Mouse (Mus musculus) left cerebral cortex, postnatal 36 days (tissue): Measurements from ENCODE around the gene Rfk. TPM values are rescaled to one million over a fixed set of nuclear protein-coding genes. Genes with fewer than 3 reads are reported as not detected.
A peak's percentile ranks its signal among the peaks of the same experiment; 100 is the strongest.

Experiments
- DNase-seq, 2 experiments: peaks; one replicate each; pipeline ENCODE4 v3.0.0; 2021 to 2022; ENCODE audit warnings: low spot score in 2 of 2, mixed read lengths in 1 of 2
- intact Hi-C: fragments of 180-260 bp; cut with DNase I; formaldehyde crosslinking; loops from one replicate; pipeline ENCODE4 v1.15.1; 2025
- total RNA-seq, 2 experiments: library from RNA; stranded (reverse); gene quantifications; 2 replicates each; pipeline ENCODE4 v1.2.3; 2021

Rfk gene
- total RNA-seq, 2 experiments from 2014 or later = 57.0 to 64.5 TPM

DNA sequence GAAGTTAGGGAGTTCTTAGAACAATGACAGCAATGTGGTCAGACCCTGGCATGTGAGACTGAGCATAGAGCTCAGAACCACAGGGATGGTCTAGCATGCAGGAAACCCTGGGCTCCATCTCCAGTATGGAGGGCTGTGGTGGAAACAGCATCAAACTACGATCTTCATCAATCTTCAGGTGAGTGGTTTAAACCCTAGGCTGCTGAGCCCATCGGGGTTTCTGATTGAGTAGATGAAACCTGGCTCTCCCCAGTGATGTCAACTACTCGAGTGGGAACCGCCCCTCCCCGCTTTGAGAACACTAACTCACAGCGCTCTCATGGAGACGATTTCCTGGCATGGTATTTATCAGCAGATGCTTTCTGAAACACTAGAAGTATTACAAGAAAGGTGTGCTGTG is 13.3 kb upstream of the Rfk start:
- intact Hi-C loops = no loop called here
- DNase-seq = no peak

DNA sequence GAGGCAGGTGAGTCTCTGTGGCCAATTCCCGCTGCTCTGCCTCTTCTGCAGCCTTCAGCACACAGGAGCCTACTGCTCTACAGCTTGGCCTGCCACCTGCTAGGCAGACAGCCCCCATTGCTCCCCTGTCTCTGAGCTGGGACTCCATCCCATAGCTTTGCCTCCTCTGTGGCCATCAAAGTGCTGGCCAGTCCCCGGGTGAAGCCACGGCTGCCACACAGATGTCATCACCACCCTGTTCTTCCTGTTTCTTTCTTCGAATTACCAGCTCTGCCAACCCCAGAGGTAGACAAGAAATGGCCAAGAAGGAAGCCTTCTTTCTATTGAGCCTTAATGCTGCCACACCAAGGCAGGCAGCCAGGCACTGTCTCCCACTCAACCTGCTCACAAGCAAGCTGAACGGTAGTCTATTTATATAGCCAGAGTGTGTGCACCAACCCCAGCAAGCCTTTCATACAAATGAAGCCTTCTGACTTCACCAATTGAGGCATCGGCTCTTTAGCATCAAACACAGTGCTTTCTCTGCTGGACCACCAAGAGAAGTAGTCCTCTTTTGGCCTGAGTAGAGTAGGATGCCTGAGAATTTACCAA is 10.9 kb upstream of the Rfk start:
- intact Hi-C loops = no loop called here
- DNase-seq = peak; percentile 10 to 12

DNA sequence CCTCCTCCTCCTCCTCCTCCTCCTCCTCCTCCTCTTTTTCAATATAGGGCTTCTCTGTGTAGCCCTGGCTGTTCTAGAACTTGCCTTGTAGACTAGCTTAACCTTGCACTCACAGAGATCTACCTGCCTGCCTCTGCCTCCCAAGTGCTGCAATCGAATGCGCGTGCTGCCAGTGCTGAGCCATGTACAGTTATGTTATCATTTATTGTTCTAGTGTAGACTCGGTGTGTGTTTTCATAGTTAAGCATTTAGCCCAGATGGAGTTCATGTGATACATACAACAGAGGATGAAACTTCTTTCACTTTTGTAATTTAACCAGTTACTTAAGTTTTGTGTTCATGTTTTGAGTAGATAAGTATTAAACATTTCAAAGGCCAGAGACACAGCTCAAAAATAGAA is 8.8 kb upstream of the Rfk start:
- DNase-seq = no peak
- intact Hi-C loops = no loop called here

DNA sequence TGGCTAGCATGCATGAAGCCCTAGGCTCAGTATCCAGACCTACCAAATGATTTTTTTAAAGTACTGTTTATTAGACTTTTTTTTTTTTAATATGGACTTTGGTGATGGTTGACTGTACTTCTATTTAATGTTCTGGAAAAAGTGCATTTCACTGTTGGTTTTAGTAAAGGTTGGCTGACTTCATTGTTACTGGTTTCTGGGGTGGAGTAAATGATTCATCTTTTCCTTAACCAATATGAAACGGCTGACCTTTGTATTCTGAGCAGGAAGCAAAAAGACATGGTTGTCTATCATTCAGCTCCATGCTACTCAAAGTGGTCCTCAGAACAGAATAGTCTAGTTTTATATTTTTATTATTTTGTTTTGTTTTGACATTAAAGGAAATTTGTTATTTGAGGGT is 8.4 kb upstream of the Rfk start:
- intact Hi-C loops = no loop called here
- no peak for DNase-seq

DNA sequence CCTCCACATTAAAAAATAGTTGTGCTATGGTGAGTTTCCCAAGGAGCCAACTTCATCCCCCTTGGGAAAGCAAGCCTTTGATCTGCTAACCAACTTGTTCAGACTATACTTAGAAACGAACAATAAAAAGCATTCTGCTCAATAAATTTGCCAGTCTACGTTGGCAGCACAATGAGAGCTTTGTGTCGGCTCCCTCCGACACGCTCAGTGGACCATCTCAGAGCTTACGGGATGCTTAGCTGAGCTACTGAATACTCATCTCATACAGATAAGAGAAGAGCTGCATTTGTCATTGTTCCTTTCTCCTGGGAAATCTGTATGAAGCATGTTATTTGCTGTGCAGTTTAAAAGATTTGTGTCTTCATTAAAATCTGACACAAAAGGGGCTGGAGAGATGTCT is 7.4 kb upstream of the Rfk start:
- intact Hi-C loops = no loop called here
- DNase-seq = no peak

DNA sequence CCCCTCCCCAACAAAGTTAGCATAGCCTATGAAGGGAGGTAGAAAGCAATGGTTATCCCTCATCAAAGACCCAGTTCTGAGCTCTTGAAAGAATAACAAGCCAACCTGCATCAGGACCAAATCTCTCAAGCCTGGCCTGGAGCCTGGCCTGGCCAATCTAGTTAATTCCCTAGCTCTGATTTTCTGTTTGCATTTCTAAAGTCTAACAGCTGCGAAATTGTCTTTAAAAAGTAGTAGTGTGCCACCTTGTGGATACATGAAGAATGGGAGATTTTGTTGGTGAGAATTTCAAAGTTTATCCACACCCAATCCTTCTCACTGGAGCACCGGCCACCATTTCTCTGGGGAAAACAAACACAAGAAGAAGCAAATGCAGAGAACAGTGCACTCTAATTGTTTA is 5.4 kb upstream of the Rfk start:
- no peak for DNase-seq
- intact Hi-C loops = loop anchor here (1.0 kb wide), 1 partner anchor 264 kb away; no protein-coding TSS in a partner anchor

DNA sequence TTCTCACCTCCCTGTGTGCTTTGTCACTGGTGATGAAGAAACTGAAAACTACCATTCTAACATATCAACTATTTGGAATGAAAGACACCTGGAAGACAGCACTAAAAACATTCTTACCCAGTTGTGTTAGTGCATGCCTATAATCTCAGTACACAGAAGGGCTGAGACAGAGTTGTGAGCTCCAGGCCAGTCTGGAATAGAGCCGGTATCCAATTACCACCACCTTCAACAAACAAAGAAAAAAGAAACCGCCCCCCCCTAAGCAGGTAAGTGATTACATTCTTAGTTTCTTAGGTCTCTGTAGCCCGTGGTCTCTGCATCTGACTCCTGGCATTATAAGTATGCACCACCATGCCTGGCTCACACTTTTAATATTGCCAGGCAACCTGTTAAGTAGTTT is 977 bp upstream of the Rfk start:
- DNase-seq = no peak
- intact Hi-C loops = no loop called here

DNA sequence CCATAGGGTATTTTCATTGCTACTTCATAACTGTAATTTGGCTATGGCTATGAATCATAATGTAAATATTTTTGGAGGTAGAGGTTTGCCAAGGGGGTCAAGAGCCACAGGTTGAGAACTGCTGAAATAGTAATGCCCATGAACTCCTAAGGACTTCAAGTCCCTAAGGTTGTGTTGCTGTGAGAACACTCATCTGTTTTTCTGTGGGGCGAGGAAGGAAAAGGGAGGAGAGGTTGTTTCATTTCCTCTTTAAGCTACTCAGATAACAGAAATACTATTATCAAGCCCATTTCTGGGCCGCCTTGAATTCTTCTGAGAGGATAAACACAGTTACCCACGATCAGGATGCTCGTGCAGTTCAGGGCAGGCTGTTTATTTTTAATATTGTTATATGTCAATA is 3.0 kb downstream of the Rfk start:
- intact Hi-C loops = no loop called here
- no peak for DNase-seq

DNA sequence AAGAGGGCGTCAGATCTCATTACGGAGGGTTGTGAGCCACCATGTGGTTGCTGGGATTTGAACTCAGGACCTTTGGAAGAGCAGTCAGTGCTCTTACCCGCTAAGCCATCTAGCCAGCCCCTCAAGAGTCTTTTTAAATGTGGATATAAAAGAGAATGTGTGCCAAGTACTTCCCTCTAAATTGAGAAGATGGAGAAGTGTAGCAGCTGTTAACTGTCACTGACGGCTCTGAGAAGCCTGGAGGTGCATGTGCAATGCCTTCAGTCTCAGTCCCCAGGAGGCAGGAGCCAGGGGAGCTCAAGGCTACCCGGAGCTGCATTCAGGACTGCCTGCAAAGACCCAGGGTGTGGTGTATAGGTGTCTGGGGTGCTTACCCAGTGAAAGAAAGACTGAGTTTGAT is 4.1 kb downstream of the Rfk start:
- DNase-seq = no peak
- intact Hi-C loops = no loop called here

DNA sequence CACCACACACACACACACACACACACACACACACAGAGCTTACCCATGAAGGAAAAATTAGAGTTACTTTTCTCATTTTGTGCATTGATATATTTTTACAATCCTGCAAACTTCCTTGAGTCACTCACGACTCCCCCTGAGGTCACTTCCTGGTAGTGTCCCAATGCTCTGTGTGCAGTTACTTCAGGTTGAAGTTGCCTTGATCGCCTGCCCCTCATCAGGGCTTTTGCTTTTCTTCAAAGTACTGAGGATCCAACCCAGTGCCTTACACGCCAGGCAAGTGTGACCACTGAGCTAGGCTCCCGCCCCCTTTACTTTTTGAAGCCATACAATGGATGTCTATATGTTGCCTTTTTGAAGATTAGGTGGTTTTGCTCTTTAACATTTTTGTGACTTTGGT is 6.1 kb downstream of the Rfk start:
- intact Hi-C loops = no loop called here
- DNase-seq = no peak

DNA sequence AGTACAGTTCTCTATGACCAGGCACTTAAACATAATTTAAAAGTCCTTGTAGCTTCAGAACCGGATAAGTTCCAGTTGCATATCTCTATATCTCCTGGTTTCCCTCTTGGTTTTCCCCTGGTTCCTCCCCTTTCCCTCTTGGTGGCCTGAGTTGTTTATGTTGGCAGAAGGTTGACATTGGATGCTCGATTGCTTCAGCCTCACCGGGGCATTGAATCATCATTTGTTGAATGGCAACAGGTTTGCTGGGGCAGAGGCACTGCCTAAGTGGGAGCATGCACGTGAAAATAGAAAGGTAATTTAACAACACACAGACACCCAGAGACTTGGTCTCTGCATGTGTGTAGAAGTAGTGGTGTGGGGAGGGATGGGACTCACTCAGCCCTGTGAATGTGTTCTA is 6.7 kb downstream of the Rfk start:
- intact Hi-C loops = no loop called here
- DNase-seq = no peak

DNA sequence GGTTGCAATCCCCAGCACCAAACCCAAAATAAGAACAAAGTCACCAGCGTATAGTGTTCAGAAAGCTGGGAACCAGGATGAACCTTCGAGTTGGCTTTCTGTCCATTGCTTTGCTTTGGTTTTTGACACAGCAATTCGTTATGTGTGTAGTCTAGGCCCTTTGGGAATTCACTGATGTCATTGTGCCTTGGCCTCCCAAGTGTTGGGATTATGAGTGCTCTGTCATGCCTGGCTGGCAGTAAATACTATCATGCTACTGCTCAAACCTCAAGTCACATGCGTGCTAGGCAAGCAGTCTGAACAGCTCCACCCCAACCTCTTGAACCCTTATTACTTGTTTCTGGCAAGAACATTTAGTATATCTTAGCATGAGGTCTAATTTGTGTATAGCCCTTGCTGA is 9.3 kb downstream of the Rfk start:
- no peak for DNase-seq
- intact Hi-C loops = no loop called here

DNA sequence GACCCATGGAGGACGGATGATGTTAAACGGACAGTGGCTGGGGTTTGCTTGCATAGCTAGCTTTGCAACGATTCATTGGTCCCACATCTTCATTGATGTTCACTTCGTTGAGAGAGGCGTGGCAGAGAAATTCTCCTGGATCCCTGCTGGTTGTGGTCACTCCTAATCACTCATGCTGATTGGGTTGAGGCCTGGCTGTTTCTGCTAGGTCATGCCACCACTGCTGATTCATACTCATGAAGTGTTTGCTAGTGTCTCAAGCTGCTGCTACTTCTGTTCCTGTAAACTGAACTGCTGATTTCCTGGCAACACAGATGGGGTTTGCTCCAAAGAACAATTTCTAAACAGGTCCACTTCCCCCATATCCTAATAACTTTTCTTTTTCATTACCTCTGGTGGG is 13.0 kb downstream of the Rfk start:
- intact Hi-C loops = no loop called here

DNA sequence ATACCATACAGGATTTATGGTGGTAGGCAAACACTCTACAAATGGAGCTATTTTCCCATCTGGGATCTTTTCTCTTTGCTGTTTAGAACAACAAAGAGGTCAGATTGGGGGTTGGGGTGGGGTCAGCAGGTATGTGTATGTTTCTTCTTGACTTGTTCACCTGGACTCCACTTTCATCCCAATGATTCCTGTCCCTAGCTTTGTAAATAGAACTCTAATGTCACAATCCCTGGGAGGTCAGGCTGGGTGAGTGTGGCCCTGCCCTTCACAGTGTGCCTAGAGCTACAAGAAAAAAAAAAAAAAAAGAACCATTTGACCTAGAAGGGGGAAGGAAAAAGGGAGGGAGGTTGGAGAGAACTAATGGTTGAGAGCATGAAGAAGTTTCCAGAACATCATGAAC is 14.7 kb downstream of the Rfk start:
- intact Hi-C loops = no loop called here
- no peak for DNase-seq

More for the DNA sequence above, 13.0 kb downstream of the Rfk start:
- DNase-seq = no peak

DNA sequence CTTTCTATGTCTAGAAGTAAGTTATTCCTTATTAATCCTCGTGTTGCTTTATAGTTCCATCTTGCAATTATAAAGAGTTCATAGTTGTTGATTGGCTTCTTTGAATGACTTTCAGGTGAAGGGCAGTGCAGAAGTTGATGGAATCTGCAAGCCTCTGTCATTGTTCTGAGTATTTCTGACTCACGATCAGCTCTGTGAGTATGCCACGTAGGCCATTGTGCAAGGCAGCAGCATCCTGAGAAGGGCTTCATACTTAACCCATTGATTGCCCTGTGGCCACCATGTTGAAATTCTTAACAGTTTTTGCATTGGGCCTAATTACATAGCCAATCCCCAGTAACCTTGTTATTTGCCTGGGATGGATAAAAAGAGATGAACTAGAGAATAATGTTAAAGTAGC is 15.5 kb downstream of the Rfk start:
- intact Hi-C loops = no loop called here
- DNase-seq = no peak

DNA sequence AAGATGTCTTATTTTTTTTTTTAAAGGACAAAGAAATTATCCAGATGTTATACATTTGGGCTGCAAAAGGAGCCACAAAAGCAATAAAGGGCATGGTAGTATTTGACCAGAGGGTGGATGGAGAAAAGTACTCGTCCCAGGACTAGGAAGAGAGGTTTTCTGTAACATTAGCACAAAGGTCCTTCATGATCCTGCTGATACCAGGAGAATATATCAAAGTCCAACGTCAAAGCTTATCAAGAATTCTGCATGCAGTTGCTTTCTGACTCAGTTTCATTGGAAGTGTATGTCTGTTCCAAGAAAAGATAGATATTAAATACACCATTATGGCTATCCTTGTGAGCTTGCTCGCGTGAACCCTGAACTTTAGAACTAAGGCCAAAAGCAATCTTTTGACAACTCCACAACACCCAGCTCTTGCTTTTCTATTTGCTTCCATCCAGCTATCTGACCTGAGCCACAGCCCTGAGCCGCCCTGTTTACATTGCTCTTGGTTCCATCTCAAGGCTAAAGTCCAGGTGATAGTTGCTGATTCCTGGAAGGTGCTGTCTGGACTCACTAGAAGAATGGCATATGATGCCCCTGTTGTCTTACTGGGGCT is 16.7 kb downstream of the Rfk start:
- intact Hi-C loops = no loop called here
- DNase-seq = no peak

DNA sequence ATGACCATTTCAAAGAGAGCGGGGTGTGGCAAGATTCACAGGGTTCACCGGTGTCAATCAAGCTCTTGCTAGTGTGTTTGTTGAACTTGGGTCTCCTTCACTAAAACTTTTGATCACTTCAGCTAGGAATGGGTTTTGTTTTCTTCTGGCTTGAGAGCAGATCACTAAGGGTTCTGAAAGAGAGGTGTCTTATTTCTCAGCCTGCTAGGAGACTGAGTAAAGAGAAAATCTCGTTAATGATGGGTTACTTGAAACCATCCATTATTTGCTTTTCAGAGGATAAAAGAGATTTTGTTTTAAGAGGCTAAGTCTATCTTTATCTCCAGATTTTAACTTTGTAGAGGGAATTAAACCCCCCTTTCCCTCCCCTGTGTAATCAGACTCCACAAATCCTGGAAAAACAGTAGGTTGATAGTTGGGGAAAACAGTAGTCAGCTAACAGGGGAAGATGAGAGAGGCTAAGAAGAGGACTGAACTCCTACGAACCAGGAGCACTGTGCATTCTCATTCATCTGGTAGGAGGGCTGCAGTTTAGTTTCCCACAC is 19.1 kb downstream of the Rfk start:
- intact Hi-C loops = no loop called here
- no peak for DNase-seq

DNA sequence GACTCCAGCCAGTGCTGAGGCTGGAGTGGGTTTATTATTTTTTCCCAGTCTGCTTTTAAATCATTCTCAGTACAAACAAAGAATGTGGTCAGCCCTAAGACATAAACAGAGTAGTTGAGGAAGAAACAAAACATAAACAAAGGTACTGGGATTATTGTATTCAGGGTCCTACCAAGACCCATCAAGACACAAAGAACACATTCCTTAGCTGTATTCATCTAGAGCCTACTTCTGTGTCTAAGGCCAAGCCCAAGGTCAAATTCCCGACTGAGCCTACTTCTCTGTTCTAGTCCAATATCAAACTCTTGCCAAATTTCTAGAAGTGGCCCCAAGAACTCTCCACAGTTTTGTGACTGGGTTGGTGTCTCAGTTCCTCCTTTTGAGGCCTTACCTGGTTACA is 24.0 kb downstream of the Rfk start:
- intact Hi-C loops = no loop called here
- DNase-seq = no peak

DNA sequence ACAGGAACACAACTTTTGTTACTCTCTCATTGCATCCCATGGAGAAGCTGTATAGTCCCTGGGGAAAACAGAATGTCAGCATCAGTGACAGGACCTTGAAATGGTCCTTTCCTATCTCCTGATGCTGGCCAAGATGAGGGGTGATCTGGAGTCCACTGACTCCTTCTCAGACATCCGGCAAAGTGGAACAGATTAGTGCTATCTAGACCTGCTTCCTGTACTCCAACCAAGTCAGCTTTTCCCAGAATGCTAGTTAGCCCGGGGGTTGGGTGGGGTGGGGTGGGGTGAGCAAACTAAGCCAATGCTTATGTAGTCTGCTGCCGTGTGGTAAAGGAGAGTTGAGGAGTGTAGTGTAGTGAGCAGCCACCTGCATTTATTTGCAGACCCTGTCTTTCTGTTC is 29.5 kb downstream of the Rfk start:
- no peak for DNase-seq
- intact Hi-C loops = no loop called here

DNA sequence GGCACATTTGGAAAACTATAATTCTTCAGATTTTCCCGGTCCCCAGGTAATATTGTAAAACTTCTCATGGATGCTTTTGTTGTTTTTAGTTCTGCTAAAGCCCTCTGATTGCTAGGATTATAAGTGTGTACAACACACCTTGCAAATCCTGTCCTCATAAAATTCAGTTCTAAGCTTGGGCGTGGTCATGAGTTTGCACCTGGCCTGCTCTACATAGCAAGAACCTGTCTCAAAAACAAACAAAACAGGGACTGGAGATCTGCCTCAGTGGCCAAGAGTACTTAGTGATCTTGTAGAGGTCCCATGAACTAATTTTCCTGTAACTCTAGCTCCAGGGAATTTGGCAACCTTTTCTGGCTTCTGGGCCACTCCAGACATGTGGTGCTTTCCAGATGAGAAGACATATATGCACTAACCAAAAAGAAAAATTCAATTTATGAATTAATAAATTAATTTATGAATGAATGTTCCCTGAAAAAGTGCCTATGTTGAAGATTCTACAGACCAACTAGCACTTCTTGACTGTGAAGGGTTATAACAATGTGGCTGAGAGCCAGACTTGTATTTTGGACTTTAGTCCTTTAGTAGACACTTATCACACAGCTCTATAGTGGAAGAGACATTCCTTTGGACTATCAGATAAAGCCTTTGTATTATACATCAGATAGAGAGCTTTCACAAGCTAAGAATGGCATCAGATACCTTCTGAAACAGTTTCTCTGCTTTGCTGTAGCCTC is 34.1 kb downstream of the Rfk start:
- no peak for DNase-seq
- intact Hi-C loops = no loop called here

DNA sequence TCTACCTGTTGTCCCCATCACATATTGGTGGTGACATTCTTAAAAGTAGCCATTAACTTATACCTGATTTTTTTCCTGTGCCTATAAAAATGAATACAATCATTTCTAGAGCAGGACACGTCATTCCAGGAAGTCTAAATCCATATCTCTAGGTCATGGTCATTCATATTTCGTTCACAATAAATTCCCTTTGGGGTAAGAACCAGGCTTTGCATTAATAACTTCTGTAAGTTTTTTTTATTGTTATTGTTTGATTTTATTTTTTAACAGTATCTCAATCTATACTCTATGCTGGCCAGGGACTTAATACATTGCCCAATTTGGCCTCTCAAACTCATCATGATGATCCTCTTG is 34.7 kb downstream of the Rfk start:
- intact Hi-C loops = no loop called here
- no peak for DNase-seq
